Mouse (Mus musculus): ENCODE measurements at regions not wholly inside any gene's neighbourhood (a gene's known extent, or its start where the extent isn't known, plus 50 kb on each side); places are given as distances from the start of the nearest gene placed in this dataset.

DNA sequence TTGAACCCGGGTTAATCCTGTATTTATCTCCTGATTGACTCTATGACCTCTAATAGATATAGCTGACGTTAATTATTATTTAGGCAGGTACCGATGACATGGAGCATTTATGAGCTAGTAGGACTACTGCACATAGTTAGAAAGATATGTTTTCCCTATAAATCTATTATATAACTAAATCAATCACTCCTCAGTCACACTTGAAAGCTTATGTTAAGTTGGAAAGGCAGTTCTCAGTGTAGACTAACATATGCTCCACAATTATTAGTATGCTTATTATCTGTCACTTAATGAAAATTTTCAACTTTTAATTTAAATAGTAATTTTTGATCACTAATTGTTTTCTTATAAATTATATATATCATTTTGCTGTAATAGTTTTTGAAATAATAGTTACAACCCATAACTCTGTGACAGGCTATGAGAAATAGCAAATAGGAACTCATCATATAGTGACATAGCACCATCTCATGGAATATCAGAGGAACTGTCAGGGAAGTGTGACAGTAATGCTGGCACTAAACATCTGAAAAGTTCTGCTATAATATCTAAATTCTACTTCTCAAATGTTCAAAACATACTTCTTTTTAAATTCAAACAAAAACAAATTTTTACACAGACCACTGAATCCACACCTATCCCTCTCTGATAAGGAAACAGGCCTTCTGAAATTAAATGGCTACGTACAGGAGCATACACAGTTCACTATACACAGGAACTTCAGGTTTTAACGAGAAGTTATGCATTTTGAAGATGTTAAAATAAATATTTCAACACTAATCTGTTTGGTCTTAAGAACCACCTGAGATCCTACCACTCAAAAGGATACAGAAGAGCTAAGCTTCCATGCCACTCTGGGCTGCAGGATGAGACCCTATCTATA is 75.3 kb upstream of the Map2 start:
- DNase-seq (ENCODE audit: low spot score in 2 of 2), result no peak

- no peak for DNase-seq (ENCODE audit: low spot score in 2 of 2)
Measured at GRCm38 (mm10) chr1:66101419-66101818, 73.7 kb upstream of the Map2 start.

DNA sequence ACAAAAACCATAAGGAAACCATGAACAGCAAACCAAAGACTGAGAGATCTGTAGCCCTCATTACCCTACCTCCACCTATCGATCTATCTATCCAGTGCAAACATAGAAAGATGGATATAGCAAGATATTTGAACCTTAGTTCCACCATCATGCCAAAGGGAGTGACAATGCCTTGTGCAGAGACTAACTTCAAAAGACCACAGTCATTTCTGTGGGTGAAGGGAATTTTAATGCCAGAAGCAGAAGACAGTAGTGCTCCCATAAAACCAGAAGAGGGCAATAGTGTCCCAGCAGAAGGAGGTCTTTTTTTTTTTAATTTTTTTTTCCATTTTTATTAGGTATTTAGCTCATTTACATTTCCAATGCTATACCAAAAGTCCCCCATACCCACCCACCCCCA is 70.6 kb upstream of the Map2 start:
- DNase-seq (ENCODE audit: low spot score in 2 of 2), result no peak

GRCm38 (mm10) chr1:66105206-66105605 is 69.9 kb upstream of the Map2 start:
- DNase-seq (ENCODE audit: low spot score in 2 of 2), result no peak

GRCm38 (mm10) chr1:66108051-66108450 is 67.0 kb upstream of the Map2 start:
- peak in 1 of 2 experiments; percentile 9 for DNase-seq (ENCODE audit: low spot score in 2 of 2)

DNA sequence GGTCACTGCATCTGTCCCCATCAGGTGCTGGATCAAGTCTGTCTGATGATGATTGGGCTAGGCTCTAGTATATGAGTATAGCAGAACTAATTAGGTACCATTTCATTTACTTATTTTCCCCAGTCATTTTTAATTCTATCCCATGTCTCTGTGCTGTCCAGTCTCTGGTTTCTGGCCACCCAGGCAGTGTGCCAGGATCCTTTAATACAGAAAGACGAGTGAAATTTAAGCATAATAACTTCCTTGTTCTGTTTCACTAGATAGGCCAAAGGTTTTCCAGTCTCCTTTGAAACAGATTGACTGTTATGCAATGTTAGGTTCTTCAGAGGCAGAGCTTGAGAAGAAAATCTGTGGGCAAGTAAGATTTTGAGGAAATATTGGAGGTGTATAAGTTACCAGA is 61.2 kb upstream of the Map2 start:
- no peak for DNase-seq (ENCODE audit: low spot score in 2 of 2)

DNA sequence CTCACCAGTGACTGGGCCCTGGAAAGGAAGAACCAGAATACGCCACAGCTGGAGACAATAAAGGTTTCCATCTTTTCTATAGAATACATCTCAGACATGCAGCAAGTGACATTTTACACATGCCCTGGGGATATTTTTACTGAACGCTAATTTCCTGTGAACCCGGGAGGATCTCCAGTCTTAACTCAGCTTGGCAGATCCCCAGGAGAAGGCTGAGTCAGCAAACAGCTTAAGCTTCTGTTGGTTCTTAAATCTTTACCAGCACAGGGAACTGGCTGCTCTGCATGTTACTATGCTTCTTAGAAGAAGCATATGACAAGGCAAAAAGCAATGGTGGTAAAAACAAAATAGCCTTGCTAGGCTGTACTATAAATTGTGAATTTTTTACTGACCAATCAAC is 59.7 kb upstream of the Map2 start:
- DNase-seq (ENCODE audit: low spot score in 2 of 2), result peak in 1 of 2 experiments; percentile 42

All from layer of hippocampus, adult 8-10 months (tissue).